Mouse (Mus musculus) brain, adult 2 months (tissue): Measurements from ENCODE around the gene 4930578G10Rik.
A peak's percentile ranks its signal among the peaks of the same experiment; 100 is the strongest.
"Not testable (repeated sequence)": the region's sequence is repeated elsewhere in the genome, so short reads cannot be mapped to it uniquely, and the experiment has no call there.

Experiments
- DNase-seq: peaks from one replicate; pipeline ENCODE4 v3.0.0; 2011; ENCODE audit warnings: low read depth, low spot score

The 4930578G10Rik gene

GRCm38 (mm10) chr4:42735245-42735644 is at the start of gene 4930578G10Rik:
Gene 4930578G10Rik, plus strand, starts transcription at chr4:42735545.
- DNase-seq: not testable (repeated sequence)

GRCm38 (mm10) chr4:42756477-42756876 is 21.1 kb downstream of the 4930578G10Rik start, which contains the start of gene Ccl19:
Gene Ccl19, minus strand, starts transcription at chr4:42756577.
- DNase-seq: not testable (repeated sequence)

GRCm38 (mm10) chr4:42773893-42774292 is 38.5 kb downstream of the 4930578G10Rik start, which contains the start of gene Ccl21a:
Gene Ccl21a, minus strand, starts transcription at chr4:42773993.
- not testable (repeated sequence) for DNase-seq

- DNase-seq: not testable (repeated sequence)
Measured at GRCm38 (mm10) chr4:42853788-42854187, 118.4 kb downstream of the 4930578G10Rik start, which contains the start of gene Fam205a1. Gene Fam205a1, minus strand, starts transcription at chr4:42853888.

GRCm38 (mm10) chr4:42856671-42857070 is 121.3 kb downstream of the 4930578G10Rik start, which contains the start of gene Gm12394:
Gene Gm12394, minus strand, starts transcription at chr4:42856771.
- DNase-seq: not testable (repeated sequence)

- DNase-seq: peak; percentile 27
Measured at GRCm38 (mm10) chr4:42860483-42860882, 125.1 kb downstream of the 4930578G10Rik start.

GRCm38 (mm10) chr4:42863487-42863886 is 128.1 kb downstream of the 4930578G10Rik start:
- DNase-seq: not testable (repeated sequence)

- no peak for DNase-seq
Measured at GRCm38 (mm10) chr4:42867390-42867789, 132.0 kb downstream of the 4930578G10Rik start.

- no peak for DNase-seq
Measured at GRCm38 (mm10) chr4:42868193-42868592, 132.8 kb downstream of the 4930578G10Rik start.

GRCm38 (mm10) chr4:42870748-42871147 is 135.4 kb downstream of the 4930578G10Rik start:
- peak; percentile 18 for DNase-seq

- DNase-seq: no peak
Measured at GRCm38 (mm10) chr4:42872151-42872550, 136.8 kb downstream of the 4930578G10Rik start.

- DNase-seq: peak; percentile 9
Measured at GRCm38 (mm10) chr4:42872746-42873435, 137.5 kb downstream of the 4930578G10Rik start.

GRCm38 (mm10) chr4:42874134-42874533 is 138.8 kb downstream of the 4930578G10Rik start, which contains the start of gene Fam205c:
Gene Fam205c, minus strand, starts transcription at chr4:42874234.
- DNase-seq: no peak

- peak; percentile 91 for DNase-seq
Measured at GRCm38 (mm10) chr4:42876586-42877291, 141.4 kb downstream of the 4930578G10Rik start.

- no peak for DNase-seq
Measured at GRCm38 (mm10) chr4:42877657-42878056, 142.3 kb downstream of the 4930578G10Rik start.

- DNase-seq: peak; percentile 29
Measured at GRCm38 (mm10) chr4:42879829-42880676, 144.7 kb downstream of the 4930578G10Rik start.

- peak; percentile 9 for DNase-seq
Measured at GRCm38 (mm10) chr4:42880677-42880948, 145.3 kb downstream of the 4930578G10Rik start.

- DNase-seq: peak; percentile 80
Measured at GRCm38 (mm10) chr4:42886926-42887325, 151.6 kb downstream of the 4930578G10Rik start.

GRCm38 (mm10) chr4:42888806-42889205 is 153.5 kb downstream of the 4930578G10Rik start:
- no peak for DNase-seq

GRCm38 (mm10) chr4:42891176-42891575 is 155.8 kb downstream of the 4930578G10Rik start:
- DNase-seq: no peak

GRCm38 (mm10) chr4:42895118-42895517 is 159.8 kb downstream of the 4930578G10Rik start:
- DNase-seq: no peak
